ENCODE assay signal across 10 mouse cellular contexts in the genomic region with DNA sequence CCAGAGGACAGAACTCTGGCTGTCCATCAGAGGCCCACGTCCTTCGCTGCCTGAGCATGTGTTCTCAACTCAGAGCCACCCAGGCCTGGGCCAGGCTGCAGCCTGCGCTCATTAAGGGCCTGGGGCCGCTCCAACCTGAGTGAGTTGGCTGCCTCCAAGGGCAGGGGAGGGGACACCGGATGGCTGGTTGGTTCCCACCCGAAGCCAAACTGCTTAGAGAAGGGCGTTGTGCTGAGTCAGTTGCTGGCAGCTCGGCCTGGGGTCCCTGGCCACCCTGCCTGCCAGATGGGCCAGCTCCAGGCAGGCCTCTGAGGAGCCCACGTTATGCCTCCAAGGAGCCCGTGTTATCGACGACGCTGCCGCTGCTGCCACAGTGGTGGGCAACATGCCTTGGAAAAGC. TPM values are rescaled to one million over a fixed set of nuclear protein-coding genes. Genes with fewer than 3 reads are reported as not detected.
A peak's percentile ranks its signal among the peaks of the same experiment; 100 is the strongest.
DNase-seq lines count a peak whose midpoint lies in the region; ATAC-seq lines count a peak whose summit lies in the region.
"Had no signal": no experiment of that assay in that cellular context is flagged by ENCODE, and none has a peak within 500 bp of the region (broad histone marks: within the 10 kb centered on the region; RNA-seq: fewer than 3 reads in every experiment).

No protein-coding gene starts in this region.

- no peak overlapping the region for H3K27ac ChIP-seq in midbrain, embryonic 11.5 days (ENCODE audit: low read depth, low read length)
- H3K27ac ChIP-seq: midbrain, embryonic 12.5 days had no signal

- intact Hi-C loops in left cerebral cortex, postnatal 4 days (cut with DNase I), result no loop called here
- intact Hi-C loops in left cerebral cortex, postnatal 36 days (cut with DNase I), result no loop called here

- H3K9ac ChIP-seq in midbrain, embryonic 11.5 days (ENCODE audit: low read length), result no peak overlapping the region
- H3K9ac ChIP-seq: midbrain, embryonic 12.5 days had no signal

- no peak for DNase-seq in cerebellum, adult 8-10 months
- DNase-seq in left cerebral cortex, postnatal 4 days, result peak; percentile 92
- no peak for DNase-seq in left cerebral cortex, postnatal 36 days (ENCODE audit: low spot score in 2 of 2)
- DNase-seq in gastrocnemius, adult 18-20 months (ENCODE audit: low spot score), result peak; percentile 64
- peak; percentile 37 for DNase-seq in lung, postnatal 14 days
- DNase-seq in midbrain, embryonic 11.5 days (ENCODE audit: low spot score, missing footprints), result no peak
- no peak for DNase-seq in retina, postnatal 1 day
- DNase-seq: kidney, postnatal 4 days had no signal

- WGBS in midbrain, embryonic 11.5 days, result 82% methylated on average over 14 of the region's 14 CpGs

- H3K4me1 ChIP-seq in midbrain, embryonic 11.5 days (ENCODE audit: control insufficient read depth, insufficient read depth, low read length), result no peaks in the 10 kb centered on the region
- H3K4me1 ChIP-seq: midbrain, embryonic 12.5 days had no signal

- H3K27me3 ChIP-seq in midbrain, embryonic 11.5 days (ENCODE audit: control insufficient read depth, insufficient read depth, low read length), result no peaks in the 10 kb centered on the region
- H3K27me3 ChIP-seq: midbrain, embryonic 12.5 days had no signal

- H3K4me3 ChIP-seq in midbrain, embryonic 11.5 days (ENCODE audit: low read depth, low read length), result no peak overlapping the region
- H3K4me3 ChIP-seq: midbrain, embryonic 12.5 days had no signal

- H3K36me3 ChIP-seq in midbrain, embryonic 11.5 days (ENCODE audit: control insufficient read depth, insufficient read depth, low read length), result no peaks in the 10 kb centered on the region
- H3K36me3 ChIP-seq: midbrain, embryonic 12.5 days had no signal

- ATAC-seq in cerebellum, adult (ENCODE audit: insufficient number of reproducible peaks, low FRiP score, low TSS enrichment), result 0 out of 2 replicates have a peak, but pooled peaks have one; percentile 6
- ATAC-seq in midbrain, embryonic 11.5 days (ENCODE audit: low FRiP score), result no peak

- H3K9me3 ChIP-seq in midbrain, embryonic 11.5 days (ENCODE audit: control insufficient read depth, low read length), result no peaks in the 10 kb centered on the region
- H3K9me3 ChIP-seq: midbrain, embryonic 12.5 days had no signal

- no peak overlapping the region for H3K4me2 ChIP-seq in midbrain, embryonic 11.5 days
- H3K4me2 ChIP-seq: midbrain, embryonic 12.5 days had no signal

RNA-seq across cellular contexts. Expression of gene Tsen2, which starts 44.9 kb away (rescaled TPM):
- total RNA-seq in left cerebral cortex, postnatal 4 days (2021), result 10 to 100 TPM; 33.3 to 36.5 TPM
- total RNA-seq in left cerebral cortex, postnatal 36 days (2021), result 10 to 100 TPM; 20.3 to 21.8 TPM
- total RNA-seq in gastrocnemius, adult 18-20 months (2021), result 1 to 10 TPM; 5.1 to 7.4 TPM
- 29.0 and 32.7 TPM in 2 replicates for polyA plus RNA-seq in midbrain, embryonic 11.5 days (2014; fragmentation: Nextera tagmentation; extraction: Ambion mirVana)

Comparison
In these comparisons a context has a peak if more than half of its experiments do, and no peak if none do; other contexts are left out.
1. DNase-seq: peak in left cerebral cortex, postnatal 4 days (single experiment), gastrocnemius, adult 18-20 months (single experiment) and lung, postnatal 14 days (single experiment); none in cerebellum, adult 8-10 months (single experiment), left cerebral cortex, postnatal 36 days (0 of 2), midbrain, embryonic 11.5 days (single experiment) and retina, postnatal 1 day (single experiment).